Mouse (Mus musculus) CH12.LX (cell line): ENCODE results near the gene Mid1. TPM values are rescaled to one million over a fixed set of nuclear protein-coding genes. Genes with fewer than 3 reads are reported as not detected.

Source experiments
- DNase-seq: peaks from one replicate; pipeline ENCODE4 v3.0.0-alpha.2; 2013; ENCODE audit errors: extremely low read depth
- H3K27ac ChIP-seq: 2 replicates; pipeline ENCODE4 v1.5.1; 2012; ENCODE audit warnings: low read depth, mild to moderate bottlenecking, control low read depth, moderate library complexity; ENCODE audit not compliant: insufficient read depth
- H3K27me3 ChIP-seq: replicated peaks from 2 replicates; pipeline ENCODE3; 2012; ENCODE audit warnings: inconsistent platforms
- H3K36me3 ChIP-seq, 2 experiments: replicated peaks in 1 of 2; 2 replicates each; pipeline versions ENCODE3 to v1.6.1; 2012; ENCODE audit warnings: inconsistent platforms in 1 of 2, low read length in 1 of 2, mild to moderate bottlenecking in 1 of 2, mixed read lengths in 1 of 2, moderate library complexity in 1 of 2; ENCODE audit not compliant: control insufficient read depth in 1 of 2, insufficient read depth in 1 of 2
- H3K4me1 ChIP-seq, 2 experiments: 2 replicates each; pipeline ENCODE4 v1.6.1; 2012; ENCODE audit warnings: inconsistent platforms in 1 of 2, moderate library complexity in 1 of 2; ENCODE audit not compliant: insufficient read depth in 2 of 2, control insufficient read depth in 1 of 2
- H3K4me2 ChIP-seq: 2 replicates; pipeline ENCODE4 v1.6.1; 2012; ENCODE audit warnings: low read depth, mild to moderate bottlenecking, control low read depth; ENCODE audit not compliant: poor library complexity, insufficient read depth, severe bottlenecking
- H3K4me3 ChIP-seq, 3 experiments: fragments of 150-350 bp in 1 of 3; sonication (generic) in 1 of 3; replicated peaks in 1 of 3; 2 replicates each; pipeline versions ENCODE3 to v1.5.1; 2011 to 2012; ENCODE audit warnings: low read depth in 2 of 3, low read length in 2 of 3, mild to moderate bottlenecking in 2 of 3, moderate library complexity in 2 of 3, control low read depth in 1 of 3, improper control_type of control experiment in 1 of 3, inconsistent platforms in 1 of 3, mixed read lengths in 1 of 3; ENCODE audit not compliant: poor library complexity in 1 of 3
- H3K79me2 ChIP-seq: replicated peaks from 2 replicates; pipeline ENCODE4 v1.6.1; 2012; ENCODE audit warnings: mild to moderate bottlenecking, moderate library complexity; ENCODE audit not compliant: control insufficient read depth, poor library complexity, insufficient read depth, severe bottlenecking; ENCODE audit errors: extremely low read depth
- H3K9ac ChIP-seq: 2 replicates; pipeline ENCODE4 v1.6.1; 2012; ENCODE audit warnings: low read depth, mild to moderate bottlenecking, control low read depth, moderate library complexity; ENCODE audit not compliant: insufficient read depth
- H3K9me3 ChIP-seq: replicated peaks from 2 replicates; pipeline ENCODE3; 2012; ENCODE audit warnings: low read length, inconsistent platforms, mixed read lengths
- BHLHE40 ChIP-seq: IDR thresholded peaks from 2 replicates; pipeline ENCODE4 v1.6.1; 2011; ENCODE audit warnings: mild to moderate bottlenecking, low read depth, low read length, improper control_type of control experiment
- CHD2 ChIP-seq: IDR thresholded peaks from 2 replicates; pipeline ENCODE4 v1.6.1; 2011; ENCODE audit warnings: low read length, improper control_type of control experiment
- CTCF ChIP-seq, 2 experiments: IDR thresholded peaks in 1 of 2; conservative IDR thresholded peaks in 1 of 2; 2 replicates each; pipeline ENCODE4 v1.5.1; 2011 to 2012; ENCODE audit warnings: low read depth in 2 of 2, low read length in 2 of 2, improper control_type of control experiment in 1 of 2, inconsistent platforms in 1 of 2, mild to moderate bottlenecking in 1 of 2, moderate library complexity in 1 of 2
- E2F4 ChIP-seq: IDR thresholded peaks from 2 replicates; pipeline ENCODE4 v1.6.1; 2011; ENCODE audit warnings: low read depth, low read length, improper control_type of control experiment; ENCODE audit not compliant: insufficient replicate concordance
- ELF1 ChIP-seq: IDR thresholded peaks from 2 replicates; pipeline ENCODE4 v1.6.1; 2014; ENCODE audit warnings: low read depth, mild to moderate bottlenecking, inconsistent platforms, low read length, improper control_type of control experiment
- EP300 ChIP-seq: IDR thresholded peaks from 2 replicates; pipeline ENCODE4 v1.6.1; 2011; ENCODE audit warnings: low read length, improper control_type of control experiment
- ETS1 ChIP-seq: conservative IDR thresholded peaks from 2 replicates; pipeline ENCODE4 v1.6.1; 2012; ENCODE audit warnings: low read depth, mild to moderate bottlenecking, inconsistent platforms, low read length, improper control_type of control experiment, moderate library complexity
- GABPA ChIP-seq: IDR thresholded peaks from 2 replicates; pipeline ENCODE4 v1.6.1; 2012; ENCODE audit warnings: low read depth, low read length, improper control_type of control experiment, inconsistent platforms; ENCODE audit not compliant: insufficient replicate concordance
- IRF4 ChIP-seq: IDR thresholded peaks from 2 replicates; pipeline ENCODE4 v1.6.1; 2014; ENCODE audit warnings: low read depth, mild to moderate bottlenecking, inconsistent platforms, low read length, improper control_type of control experiment
- JUN ChIP-seq: IDR thresholded peaks from 2 replicates; pipeline ENCODE4 v1.6.1; 2011; ENCODE audit warnings: low read depth, mild to moderate bottlenecking, low read length, improper control_type of control experiment, moderate library complexity; ENCODE audit not compliant: insufficient read depth
- JUND ChIP-seq: conservative IDR thresholded peaks from 2 replicates; pipeline ENCODE4 v1.6.1; 2011; ENCODE audit warnings: low read depth, low read length, improper control_type of control experiment
- KAT2A ChIP-seq: IDR thresholded peaks from 2 replicates; pipeline ENCODE4 v1.6.1; 2012; ENCODE audit warnings: low read length, improper control_type of control experiment, inconsistent platforms; ENCODE audit not compliant: insufficient replicate concordance
- MAFK ChIP-seq: IDR thresholded peaks from 2 replicates; pipeline ENCODE4 v1.6.1; 2011; ENCODE audit warnings: low read length, improper control_type of control experiment; ENCODE audit not compliant: insufficient replicate concordance
- MAX ChIP-seq: IDR thresholded peaks from 2 replicates; pipeline ENCODE4 v1.6.1; 2011; ENCODE audit warnings: low read length, improper control_type of control experiment
- MAZ ChIP-seq: IDR thresholded peaks from 2 replicates; pipeline ENCODE4 v1.6.1; 2012; ENCODE audit warnings: low read depth, mild to moderate bottlenecking, inconsistent platforms, low read length, improper control_type of control experiment, moderate library complexity
- MXI1 ChIP-seq: IDR thresholded peaks from 2 replicates; pipeline ENCODE4 v1.6.1; 2011; ENCODE audit warnings: mild to moderate bottlenecking, low read depth, low read length, improper control_type of control experiment
- MYC ChIP-seq: IDR thresholded peaks from 2 replicates; pipeline ENCODE4 v1.6.1; 2011; ENCODE audit warnings: low read depth, mild to moderate bottlenecking, improper control_type of control experiment, low read length
- NELFE ChIP-seq: IDR thresholded peaks from 2 replicates; pipeline ENCODE4 v1.6.1; 2011; ENCODE audit warnings: low read depth, low read length, improper control_type of control experiment
- NRF1 ChIP-seq: IDR thresholded peaks from 2 replicates; pipeline ENCODE4 v1.6.1; 2014; ENCODE audit warnings: low read depth, mild to moderate bottlenecking, inconsistent platforms, low read length, improper control_type of control experiment, moderate library complexity
- PAX5 ChIP-seq: IDR thresholded peaks from 2 replicates; pipeline ENCODE4 v1.6.1; 2012; ENCODE audit warnings: low read length, inconsistent platforms, mixed read lengths
- POLR2A ChIP-seq: IDR thresholded peaks from 2 replicates; pipeline ENCODE4 v1.6.1; 2011; ENCODE audit warnings: low read depth, mild to moderate bottlenecking, improper control_type of control experiment, low read length
- POLR2AphosphoS2 ChIP-seq: IDR thresholded peaks from 2 replicates; pipeline ENCODE4 v1.6.1; 2011; ENCODE audit warnings: low read depth, low read length, improper control_type of control experiment
- TBP ChIP-seq: conservative IDR thresholded peaks from 2 replicates; pipeline ENCODE4 v1.6.1; 2011; ENCODE audit warnings: low read depth, low read length, improper control_type of control experiment
- TCF12 ChIP-seq: IDR thresholded peaks from 2 replicates; pipeline ENCODE4 v1.6.1; 2014; ENCODE audit warnings: low read depth, mild to moderate bottlenecking, inconsistent platforms, low read length, improper control_type of control experiment
- UBTF ChIP-seq: IDR thresholded peaks from 2 replicates; pipeline ENCODE4 v1.6.1; 2012; ENCODE audit warnings: low read depth, mild to moderate bottlenecking, inconsistent platforms, low read length, improper control_type of control experiment, moderate library complexity
- USF1 ChIP-seq: IDR thresholded peaks from 2 replicates; pipeline ENCODE4 v1.6.1; 2014; ENCODE audit warnings: low read depth, mild to moderate bottlenecking, inconsistent platforms, low read length, improper control_type of control experiment
- ZC3H11A ChIP-seq: IDR thresholded peaks from 2 replicates; pipeline ENCODE4 v1.6.1; 2012; ENCODE audit warnings: low read depth, mild to moderate bottlenecking, inconsistent platforms, low read length, improper control_type of control experiment
- ZKSCAN1 ChIP-seq: IDR thresholded peaks from 2 replicates; pipeline ENCODE4 v1.6.1; 2012; ENCODE audit warnings: low read depth, inconsistent platforms, low read length, improper control_type of control experiment, borderline replicate concordance
- ZMIZ1 ChIP-seq: IDR thresholded peaks from 2 replicates; pipeline ENCODE4 v1.6.1; 2012; ENCODE audit warnings: low read depth, mild to moderate bottlenecking, inconsistent platforms, low read length, improper control_type of control experiment
- ZNF384 ChIP-seq: IDR thresholded peaks from 2 replicates; pipeline ENCODE4 v1.6.1; 2012; ENCODE audit warnings: low read depth, low read length, improper control_type of control experiment, inconsistent platforms
- dilution Hi-C: fragments of 300-500 bp; cut with MboI; formaldehyde crosslinking; loops from 2 replicates; pipeline ENCODE4 v1.14.3; 2020; ENCODE audit warnings: low sequenced_read_pairs; ENCODE audit not compliant: extremely low pct_unique_long_range_greater_than_20kb, extremely low pct_ligation_motif_present
- in situ Hi-C: fragments of 300-500 bp; cut with MboI; formaldehyde crosslinking; loops from 3 replicates; pipeline ENCODE4 v1.14.3; 2019; ENCODE audit warnings: low sequenced_read_pairs, low pct_ligation_motif_present, low pct_unique_long_range_greater_than_20kb, mixed read lengths
- polyA plus RNA-seq: library from polyadenylated mRNA; unstranded; fragments of >175 nt; gene quantifications from 2 replicates; pipeline ENCODE4 v1.2.1, GENCODE M21; 2012; ENCODE audit warnings: low read depth; ENCODE audit not compliant: insufficient read length
- total RNA-seq, 2 experiments: library from RNA; depleted of rRNA; stranded (reverse); fragments of 300-350 nt in 1 of 2; fragments of >200 nt in 1 of 2; gene quantifications; 2 replicates each; pipeline ENCODE4 v1.2.3; 2012 to 2014

Gene Mid1
- total and polyA plus RNA-seq, 3 experiments: 3.3 to 15.0 (median 6.2) TPM

DNA sequence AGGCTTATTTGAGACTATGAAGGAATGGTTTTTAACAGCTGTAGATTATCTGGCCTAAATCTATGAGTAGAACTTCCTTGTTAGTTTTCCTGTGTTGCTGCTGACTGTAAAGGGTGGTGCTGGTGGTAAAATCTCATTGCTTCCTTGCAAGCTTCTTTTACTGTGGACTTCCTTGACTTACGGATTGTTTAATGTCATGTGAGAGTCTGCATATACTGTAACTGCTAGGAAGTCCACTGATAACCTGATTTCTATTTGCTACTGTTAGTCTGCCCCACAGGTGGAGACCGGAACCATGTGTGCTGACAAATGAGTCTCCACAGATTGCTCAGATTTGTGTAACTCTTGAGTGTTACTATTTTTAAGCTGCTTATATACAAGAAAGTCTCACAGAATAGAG lies 224.9 kb downstream of the Mid1 start:
- no peak overlapping the region for H3K27ac ChIP-seq

DNA sequence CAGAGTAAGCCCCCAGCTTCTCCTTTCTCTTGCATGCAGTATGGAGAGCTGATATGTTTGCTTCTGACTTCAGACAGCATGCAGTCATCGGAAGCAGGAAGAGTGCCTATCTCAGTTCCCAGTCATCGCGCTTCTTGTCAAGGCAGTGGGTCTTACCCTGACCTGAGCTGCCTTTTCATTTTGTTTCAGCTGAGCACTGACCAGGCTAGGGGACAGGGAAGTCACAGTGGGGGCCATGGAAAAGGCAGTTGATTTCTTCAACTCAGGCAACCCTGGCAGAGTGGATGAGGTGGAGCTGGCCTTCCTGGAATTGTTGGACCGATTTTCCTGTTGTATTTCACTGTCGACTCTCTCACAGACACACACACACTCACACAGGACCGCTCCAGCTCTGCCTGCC lies 230.7 kb downstream of the Mid1 start:
- in situ Hi-C loops (no loop called here), dilution Hi-C loops (no loop called here)
- Histone ChIP-seq H3K36me3 (no peaks in the 10 kb centered on the region), H3K27ac (no peak overlapping the region), H3K27me3 (no peaks in the 10 kb centered on the region), H3K9me3 (no peaks in the 10 kb centered on the region), H3K4me2 (no peak overlapping the region), H3K4me1 (no peaks in the 10 kb centered on the region), H3K79me2 (no peaks in the 10 kb centered on the region), H3K9ac (no peak overlapping the region), H3K4me3 (no peak overlapping the region)
- TF ChIP-seq UBTF: no peak
- TF ChIP-seq ETS1: no peak
- no peak for TF ChIP-seq JUN
- TF ChIP-seq EP300: no peak
- TF ChIP-seq CHD2: no peak
- TF ChIP-seq POLR2AphosphoS2: no peak
- no peak for TF ChIP-seq MAFK
- TF ChIP-seq NELFE: no peak
- no peak for TF ChIP-seq MYC
- TF ChIP-seq POLR2A: no peak
- TF ChIP-seq USF1: no peak
- TF ChIP-seq GABPA: no peak
- no peak for TF ChIP-seq ELF1
- no peak for TF ChIP-seq IRF4
- no peak for DNase-seq

More for the DNA sequence above, 224.9 kb downstream of the Mid1 start:
- H3K27me3 ChIP-seq: no peaks in the 10 kb centered on the region
- H3K4me3 ChIP-seq: no peak overlapping the region
- DNase-seq: no peak
- TF ChIP-seq ZNF384 (no peak), NRF1 (no peak), EP300 (no peak), POLR2AphosphoS2 (no peak), PAX5 (no peak), E2F4 (no peak), MXI1 (no peak), KAT2A (no peak), ZKSCAN1 (no peak), CTCF (conservative IDR thresholded peaks at IDR 0.05 in 1 of 2, IDR thresholded peaks at IDR 0.05 in 1 of 2; ENCODE audit: low read depth in 2 of 2, low read length in 2 of 2) (no peak), ZC3H11A (no peak), BHLHE40 (no peak), ZMIZ1 (no peak), TCF12 (no peak), JUND (no peak), TBP (no peak), ETS1 (no peak), MAX (no peak), MAZ (no peak), POLR2A (no peak)
- TF ChIP-seq, all 38 proteins: peak for 0
- Histone ChIP-seq H3K79me2 (no peaks in the 10 kb centered on the region), H3K36me3 (no peaks in the 10 kb centered on the region), H3K4me2 (no peak overlapping the region), H3K4me1 (no peaks in the 10 kb centered on the region), H3K9ac (no peak overlapping the region), H3K9me3 (no peaks in the 10 kb centered on the region)
- in situ Hi-C loops: no loop called here
- dilution Hi-C loops: no loop called here
